Mouse (Mus musculus): ENCODE data around the gene Mknk1. TPM values are rescaled to one million over a fixed set of nuclear protein-coding genes. Genes with fewer than 3 reads are reported as not detected.

The Mknk1 gene
- total RNA-seq, 4 experiments from 2014 or later = 25.5 to 37.8 (median 27.8) TPM

GRCm38 (mm10) chr4:115890066-115890465 is 51.1 kb downstream of the Mknk1 start:
- no peak for DNase-seq (ENCODE audit: low spot score in 2 of 2)

- DNase-seq (ENCODE audit: low spot score in 2 of 2) = no peak
These were observed 51.6 kb downstream of the Mknk1 start, which contains the start of gene 6430628N08Rik for GRCm38 (mm10) chr4:115890553-115890952. 6430628N08Rik (plus strand) TSS chr4:115890665.

- no peak for DNase-seq (ENCODE audit: low spot score in 2 of 2)
These were observed 55.3 kb downstream of the Mknk1 start for GRCm38 (mm10) chr4:115894281-115894680.

GRCm38 (mm10) chr4:115897901-115898631 is 59.1 kb downstream of the Mknk1 start:
- DNase-seq (ENCODE audit: low spot score in 2 of 2) = no peak

- DNase-seq (ENCODE audit: low spot score in 2 of 2) = peak; percentile 18 to 30
These were observed 63.8 kb downstream of the Mknk1 start for GRCm38 (mm10) chr4:115902816-115903215.

GRCm38 (mm10) chr4:115904375-115904774 is 65.4 kb downstream of the Mknk1 start:
- DNase-seq (ENCODE audit: low spot score in 2 of 2) = no peak

GRCm38 (mm10) chr4:115905701-115906100 is 66.7 kb downstream of the Mknk1 start:
- DNase-seq (ENCODE audit: low spot score in 2 of 2) = no peak

- DNase-seq (ENCODE audit: low spot score in 2 of 2) = no peak
These were observed 67.8 kb downstream of the Mknk1 start for GRCm38 (mm10) chr4:115906791-115907190.

- DNase-seq (ENCODE audit: low spot score in 2 of 2) = no peak
These were observed 69.0 kb downstream of the Mknk1 start for GRCm38 (mm10) chr4:115907994-115908393.

- DNase-seq (ENCODE audit: low spot score in 2 of 2) = no peak
These were observed 69.6 kb downstream of the Mknk1 start for GRCm38 (mm10) chr4:115908641-115909040.

GRCm38 (mm10) chr4:115911586-115911985 is 72.6 kb downstream of the Mknk1 start:
- no peak for DNase-seq (ENCODE audit: low spot score in 2 of 2)

GRCm38 (mm10) chr4:115919911-115920310 is 80.9 kb downstream of the Mknk1 start:
- no peak for DNase-seq (ENCODE audit: low spot score in 2 of 2)

- no peak for DNase-seq (ENCODE audit: low spot score in 2 of 2)
These were observed 83.7 kb downstream of the Mknk1 start for GRCm38 (mm10) chr4:115922688-115923087.

GRCm38 (mm10) chr4:115923262-115923880 is 84.4 kb downstream of the Mknk1 start:
- no peak for DNase-seq (ENCODE audit: low spot score in 2 of 2)

GRCm38 (mm10) chr4:115927637-115928036 is 88.6 kb downstream of the Mknk1 start:
- DNase-seq (ENCODE audit: low spot score in 2 of 2) = no peak

Other genes with a start within 250 kb of the Mknk1 start
- gene Cyp4a32, start 238.2 kb upstream of the Mknk1 start, total RNA-seq (2022) = not detected
- 1 to 10 TPM; 3.2 to 5.1 (median 4.0) TPM for gene Cyp4b1, start 191.5 kb upstream of the Mknk1 start, total RNA-seq (2022)
- 10 to 100 TPM; 45.1 to 55.3 (median 52.5) TPM for gene Efcab14, start 101.5 kb upstream of the Mknk1 start, total RNA-seq (2022)
- 1 to 10 TPM; 1.8 to 4.8 (median 3.5) TPM for gene Tex38, start 58.2 kb upstream of the Mknk1 start, total RNA-seq (2022)
- gene Atpaf1, start 54.4 kb upstream of the Mknk1 start, total RNA-seq (2022) = 10 to 100 TPM; 48.3 to 67.5 (median 55.6) TPM
- gene Mob3c, start 11.1 kb upstream of the Mknk1 start, total RNA-seq (2022) = 1 to 10 TPM; 1.5 to 4.3 (median 2.1) TPM
- gene Kncn, start 45.2 kb downstream of the Mknk1 start, total RNA-seq (2022) = not detected
- not detected for gene 6430628N08Rik, start 51.5 kb downstream of the Mknk1 start, total RNA-seq (2022)
- not detected for gene Dmbx1, start 100.7 kb downstream of the Mknk1 start, total RNA-seq (2022)
- gene Faah, start 178.7 kb downstream of the Mknk1 start, total RNA-seq (2022) = under 1 TPM in 3 of 4 experiments, not detected in 1; 0.07 to 0.35 (median 0.12) TPM
- gene Nsun4, start 214.7 kb downstream of the Mknk1 start, total RNA-seq (2022) = 10 to 100 TPM; 13.3 to 13.5 (median 13.4) TPM
- gene Uqcrh, start 235.9 kb downstream of the Mknk1 start, total RNA-seq (2022) = 100 to 1,000 TPM; 732 to 881 (median 822) TPM
- gene Lrrc41, start 236.1 kb downstream of the Mknk1 start, total RNA-seq (2022) = 10 to 100 TPM; 16.3 to 22.4 (median 18.6) TPM

Measured in gastrocnemius, adult 8-10 months (tissue).